Mouse (Mus musculus) erythroblast, embryonic 14.5 days (primary cell): ENCODE results near the gene Akna.

Experiments
- GATA1 ChIP-seq: IDR thresholded peaks from 2 replicates; pipeline ENCODE4 v1.6.1; 2012; ENCODE audit warnings: low read length, inconsistent platforms, mixed read lengths
- TAL1 ChIP-seq: IDR thresholded peaks from 3 replicates; pipeline ENCODE4 v1.6.1; 2012; ENCODE audit warnings: low read length, inconsistent platforms, mixed read lengths

GRCm38 (mm10) chr4:63383474-63383873, 19.7 kb downstream of the Akna start:
- TF ChIP-seq GATA1 (no peak), TAL1 (no peak)
